Mouse (Mus musculus) hindbrain, embryonic 15.5 days (tissue): Measurements from ENCODE around the gene A430033K04Rik. TPM values are rescaled to one million over a fixed set of nuclear protein-coding genes. Genes with fewer than 3 reads are reported as not detected.

Experiments used
- microRNA-seq: library from miRNA; unstranded; fragments of <30 nt; microRNA quantifications from one replicate; pipeline ENCODE4, GENCODE M21; 2016
- polyA plus RNA-seq: library from polyadenylated mRNA; unstranded; fragments of >200 nt; fragmentation: Nextera tagmentation; extraction: Ambion mirVana; gene quantifications from 2 replicates; pipeline ENCODE4 v1.2.1, GENCODE M21; 2015

The A430033K04Rik gene
- polyA plus RNA-seq, 1 experiment from 2014 or later, result 20.6 TPM

Small RNA genes within 50 kb of the gene (microRNA-seq; reads per million reads assigned to microRNA genes)
- gene Gm24082, result not detected

Other genes starting within 250 kb of the A430033K04Rik start
- gene Zfp157, start 181.4 kb upstream of the A430033K04Rik start, polyA plus RNA-seq, result 57.8 and 60.4 TPM in 2 replicates
- not detected in 2 replicates for gene 1700123K08Rik, start 58.1 kb upstream of the A430033K04Rik start, polyA plus RNA-seq
- 71.4 and 71.8 TPM in 2 replicates for gene Zfp68, start 3.1 kb upstream of the A430033K04Rik start, polyA plus RNA-seq
- gene Fam20c, start 131.7 kb downstream of the A430033K04Rik start, polyA plus RNA-seq, result 57.4 and 64.9 TPM in 2 replicates
- gene Gm5294, start 197.2 kb downstream of the A430033K04Rik start, polyA plus RNA-seq, result 0.62 and 0.74 TPM in 2 replicates